ENCODE assay signal across 24 mouse cellular contexts in genomic region chr14:48779327-48779726, GRCm38 (mm10).
A peak's percentile ranks its signal among the peaks of the same experiment; 100 is the strongest.
DNase-seq lines count a peak whose midpoint lies in the region; TF ChIP-seq lines count a peak whose summit lies in the region.
"Had no signal": no experiment of that assay in that cellular context is flagged by ENCODE, and none has a peak within 500 bp of the region (broad histone marks: within the 10 kb centered on the region; RNA-seq: fewer than 3 reads in every experiment).

No protein-coding gene starts in this region.

- TF ChIP-seq EP300 in ES-Bruce4 (IDR thresholded peaks at IDR 0.05; ENCODE audit: insufficient read depth, low read depth, low read length), result no peak

- H3K9ac ChIP-seq in ES-Bruce4 (ENCODE audit: low read depth, poor library complexity, severe bottlenecking), result no peak overlapping the region
- H3K9ac ChIP-seq: embryonic facial prominence, embryonic 13.5 days; embryonic facial prominence, embryonic 15.5 days; forebrain, embryonic 12.5 days had no signal

- no peak overlapping the region for H3K27ac ChIP-seq in heart, embryonic 10.5 days
- H3K27ac ChIP-seq in ES-Bruce4 (ENCODE audit: insufficient read depth, low read length), result no peak overlapping the region
- H3K27ac ChIP-seq: embryonic facial prominence, embryonic 13.5 days; embryonic facial prominence, embryonic 15.5 days; forebrain, embryonic 10.5 days; forebrain, embryonic 12.5 days had no signal

- no peak overlapping the region for H3K4me3 ChIP-seq in heart, embryonic 10.5 days
- H3K4me3 ChIP-seq in ES-Bruce4 (ENCODE audit: low read depth, low read length), result no peak overlapping the region
- H3K4me3 ChIP-seq: embryonic facial prominence, embryonic 13.5 days; embryonic facial prominence, embryonic 15.5 days; erythroblast, embryonic 14.5 days; forebrain, embryonic 10.5 days; forebrain, embryonic 12.5 days had no signal

- WGBS in heart, embryonic 10.5 days, result 69% methylated on average over 1 of the region's 1 CpGs

- TF ChIP-seq POLR2A in ES-Bruce4 (IDR thresholded peaks at IDR 0.05; ENCODE audit: insufficient read depth, low read length), result no peak

- H3K4me1 ChIP-seq in heart, embryonic 10.5 days, result no peaks in the 10 kb centered on the region
- peaks cover 2% of the 10 kb centered on the region for H3K4me1 ChIP-seq in ES-Bruce4 (ENCODE audit: control insufficient read depth, insufficient read depth, low read length)
- H3K4me1 ChIP-seq: embryonic facial prominence, embryonic 13.5 days; embryonic facial prominence, embryonic 15.5 days; forebrain, embryonic 10.5 days; forebrain, embryonic 12.5 days had no signal

- H3K36me3 ChIP-seq in heart, embryonic 10.5 days, result no peaks in the 10 kb centered on the region
- H3K36me3 ChIP-seq in ES-Bruce4 (ENCODE audit: control insufficient read depth, insufficient read depth, low read length, poor library complexity, severe bottlenecking), result no peaks in the 10 kb centered on the region
- H3K36me3 ChIP-seq: embryonic facial prominence, embryonic 13.5 days; embryonic facial prominence, embryonic 15.5 days; forebrain, embryonic 10.5 days; forebrain, embryonic 12.5 days; G1E had no signal

- no peaks in the 10 kb centered on the region for H3K9me3 ChIP-seq in heart, embryonic 10.5 days
- no peaks in the 10 kb centered on the region for H3K9me3 ChIP-seq in ES-Bruce4 (replicated peaks; ENCODE audit: control insufficient read depth, insufficient read depth, low read length, poor library complexity, severe bottlenecking)
- H3K9me3 ChIP-seq: embryonic facial prominence, embryonic 13.5 days; embryonic facial prominence, embryonic 15.5 days; forebrain, embryonic 10.5 days; forebrain, embryonic 12.5 days; G1E had no signal

- H3K27me3 ChIP-seq in heart, embryonic 10.5 days (ENCODE audit: insufficient read depth, poor library complexity, severe bottlenecking), result no peaks in the 10 kb centered on the region
- H3K27me3 ChIP-seq in ES-Bruce4 (ENCODE audit: control insufficient read depth, insufficient read depth, low read length, poor library complexity, severe bottlenecking), result no peaks in the 10 kb centered on the region
- H3K27me3 ChIP-seq: embryonic facial prominence, embryonic 13.5 days; embryonic facial prominence, embryonic 15.5 days; Patski had no signal

- peak; percentile 25 for DNase-seq in heart, adult 11 months
- DNase-seq in heart, embryonic 10.5 days (ENCODE audit: low spot score), result no peak
- DNase-seq in A20 (ENCODE audit: low read depth, low spot score) (peak; percentile 7), R1 (ENCODE audit: low read depth, low spot score) (peak; percentile 51)
- DNase-seq in cerebellum, postnatal 14 days, result no peak
- DNase-seq in lung, adult 18-20 months, result no peak
- DNase-seq in lung, postnatal 4 days, result no peak
- DNase-seq: adrenal gland, adult 8-10 months; adrenal gland, postnatal 14 days; adrenal gland, postnatal 36 days; cerebellum, adult 11-12 months; cerebellum, adult 2 months; cerebellum, adult 9-10 months; cerebellum, postnatal 10 days; cerebellum, postnatal 36 days; embryo, embryonic 11 days had no signal

- peak; percentile 38 for TF ChIP-seq CTCF in ES-Bruce4 (IDR thresholded peaks at IDR 0.05; ENCODE audit: low read depth, low read length)

Comparison
In these comparisons a context has a peak if more than half of its experiments do, and no peak if none do; other contexts are left out.
1. DNase-seq: peak in heart, adult 11 months (single experiment), A20 (single experiment) and R1 (single experiment); none in heart, embryonic 10.5 days (single experiment), cerebellum, postnatal 14 days (0 of 2), lung, adult 18-20 months (0 of 2) and lung, postnatal 4 days (0 of 2).